Comparison of ENCODE assay signal across 9 mouse cellular contexts in the genomic region with DNA sequence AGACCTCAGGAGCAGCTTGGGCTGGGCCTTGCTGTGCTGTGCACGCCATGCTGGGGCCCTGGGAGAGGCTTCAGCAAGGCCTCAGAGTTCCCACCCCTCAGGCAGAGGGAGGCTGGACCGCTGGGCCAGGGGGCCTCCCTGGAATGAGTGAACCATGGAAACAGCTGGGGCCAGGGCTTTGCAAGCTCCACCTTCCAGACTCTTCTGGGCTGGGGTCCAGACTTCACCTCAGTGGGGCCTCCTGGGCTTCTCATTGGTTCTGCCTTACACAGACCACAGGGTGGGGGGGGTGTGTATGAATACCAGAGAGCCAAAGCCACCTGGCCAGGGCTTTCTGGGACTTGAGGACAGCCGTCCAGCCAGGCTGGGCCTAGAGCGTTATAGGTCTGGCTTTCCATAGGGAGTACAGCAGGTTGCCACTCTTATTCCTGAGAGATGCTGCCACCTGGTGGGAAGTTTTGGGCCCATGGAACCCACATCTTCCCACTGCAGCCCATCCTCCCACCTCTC. TPM values are rescaled to one million over a fixed set of nuclear protein-coding genes. Genes with fewer than 3 reads are reported as not detected.
DNase-seq lines count a peak whose midpoint lies in the region; ATAC-seq and TF ChIP-seq lines count a peak whose summit lies in the region.
"Had no signal": no experiment of that assay in that cellular context is flagged by ENCODE, and none has a peak within 500 bp of the region (broad histone marks: within the 10 kb centered on the region; RNA-seq: fewer than 3 reads in every experiment).

No protein-coding gene starts in this region.

- H3K4me3 ChIP-seq in cerebellum, adult 2 months (replicated peaks; ENCODE audit: insufficient read depth, low read depth, low read length), result no peak overlapping the region
- H3K4me3 ChIP-seq in C2C12 (ENCODE audit: insufficient read depth, poor library complexity, severe bottlenecking), result no peak overlapping the region
- no peak overlapping the region for H3K4me3 ChIP-seq in embryonic fibroblast, embryonic 13.5 days (ENCODE audit: insufficient read depth, low read length)
- no peak overlapping the region for H3K4me3 ChIP-seq in liver, embryonic 11.5 days (ENCODE audit: low read depth, low read length)
- no peak overlapping the region for H3K4me3 ChIP-seq in neural tube, embryonic 15.5 days (replicated peaks)

- H3K9me3 ChIP-seq in liver, embryonic 11.5 days (ENCODE audit: control insufficient read depth, low read length), result no peaks in the 10 kb centered on the region
- H3K9me3 ChIP-seq in neural tube, embryonic 15.5 days (replicated peaks), result no peaks in the 10 kb centered on the region
- H3K9me3 ChIP-seq: G1E had no signal

- DNase-seq in cerebellum, adult 2 months, result no peak
- DNase-seq in cerebellum, adult 8-10 months, result no peak
- DNase-seq in induced T-regulatory cell, adult 2 months (ENCODE audit: low read depth), result peak; percentile 24
- no peak for DNase-seq in liver, embryonic 11.5 days (ENCODE audit: low spot score)
- no peak for DNase-seq in spleen, postnatal 4 days (ENCODE audit: low spot score in 2 of 2)

- H3K79me2 ChIP-seq in C2C12 (ENCODE audit: control insufficient read depth, insufficient read depth), result no peaks in the 10 kb centered on the region

- no peak overlapping the region for H3K4me2 ChIP-seq in liver, embryonic 11.5 days
- 0 out of 2 replicates have a peak overlapping the region, but pooled peaks have one; percentile 13 for H3K4me2 ChIP-seq in neural tube, embryonic 15.5 days

- no peaks in the 10 kb centered on the region for H3K4me1 ChIP-seq in cerebellum, adult 2 months (ENCODE audit: control insufficient read depth, insufficient read depth, low read length)
- no peaks in the 10 kb centered on the region for H3K4me1 ChIP-seq in embryonic fibroblast, embryonic 13.5 days (ENCODE audit: control insufficient read depth, insufficient read depth, low read length)
- no peaks in the 10 kb centered on the region for H3K4me1 ChIP-seq in liver, embryonic 11.5 days (replicated peaks; ENCODE audit: control insufficient read depth, insufficient read depth, low read length)
- H3K4me1 ChIP-seq in neural tube, embryonic 15.5 days, result peaks cover 9% of the 10 kb centered on the region; the same call in 1 of the 2 replicates

- no peak overlapping the region for H3K9ac ChIP-seq in liver, embryonic 11.5 days (ENCODE audit: low read depth, low read length)
- no peak overlapping the region for H3K9ac ChIP-seq in neural tube, embryonic 15.5 days (replicated peaks)

- no peaks in the 10 kb centered on the region for H3K27me3 ChIP-seq in cerebellum, adult 2 months (ENCODE audit: control insufficient read depth, insufficient read depth, low read length)
- peaks cover 15% of the 10 kb centered on the region for H3K27me3 ChIP-seq in C2C12 (ENCODE audit: control insufficient read depth, insufficient read depth, insufficient read length)
- 0 out of 2 replicates have a peak, but pooled peaks cover 2% of the 10 kb centered on the region for H3K27me3 ChIP-seq in liver, embryonic 11.5 days (replicated peaks; ENCODE audit: control insufficient read depth, insufficient read depth, low read length)
- no peaks in the 10 kb centered on the region for H3K27me3 ChIP-seq in neural tube, embryonic 15.5 days (replicated peaks)

- 0 out of 2 replicates have a peak, but pooled peaks have one; percentile 22 for ATAC-seq in liver, embryonic 11.5 days (replicated peaks; ENCODE audit: low FRiP score)
- peak; percentile 31; the same call in 1 of the 2 replicates for ATAC-seq in neural tube, embryonic 15.5 days (ENCODE audit: low FRiP score)

- no peaks in the 10 kb centered on the region for H3K36me3 ChIP-seq in C2C12 (ENCODE audit: control insufficient read depth, insufficient read depth)
- no peaks in the 10 kb centered on the region for H3K36me3 ChIP-seq in liver, embryonic 11.5 days (ENCODE audit: control insufficient read depth, insufficient read depth, low read length)
- H3K36me3 ChIP-seq in neural tube, embryonic 15.5 days, result no peaks in the 10 kb centered on the region
- H3K36me3 ChIP-seq: G1E had no signal

- no peaks in the 10 kb centered on the region for H3K79me3 ChIP-seq in C2C12 (ENCODE audit: low read depth)

- no peak overlapping the region for H3ac ChIP-seq in C2C12 (ENCODE audit: control insufficient read depth, insufficient read length, low read depth)

- whole genome bisulfite sequencing in cerebellum, adult 2 months, result 64% methylated on average over 4 of the region's 4 CpGs
- 59% methylated on average over 4 of the region's 4 CpGs for WGBS in liver, embryonic 11.5 days
- WGBS in neural tube, embryonic 15.5 days, result 44% methylated on average over 4 of the region's 4 CpGs

- peak; percentile 52; the same call in 1 of the 2 replicates for TF ChIP-seq CTCF in cerebellum, adult 2 months (IDR thresholded peaks at IDR 0.05; ENCODE audit: borderline replicate concordance, insufficient read depth, low read depth, low read length)
- TF ChIP-seq CTCF in C2C12 (IDR thresholded peaks at IDR 0.05; ENCODE audit: control insufficient read depth, insufficient read depth, insufficient read length), result peak; percentile 42
- peak; percentile 40; the same call in 1 of the 2 replicates for TF ChIP-seq CTCF in embryonic fibroblast, embryonic 13.5 days (IDR thresholded peaks at IDR 0.05; ENCODE audit: borderline replicate concordance, insufficient read depth, low read length)

- no peak for TF ChIP-seq POLR2A in cerebellum, adult 2 months (IDR thresholded peaks at IDR 0.05; ENCODE audit: borderline replicate concordance, insufficient read depth, low read length)
- no peak for TF ChIP-seq POLR2A in embryonic fibroblast, embryonic 13.5 days (IDR thresholded peaks at IDR 0.05; ENCODE audit: low read depth, low read length)

- H3K27ac ChIP-seq in cerebellum, adult 2 months (ENCODE audit: insufficient read depth, low read length), result no peak overlapping the region
- H3K27ac ChIP-seq in embryonic fibroblast, embryonic 13.5 days (ENCODE audit: insufficient read depth, low read length), result no peak overlapping the region
- no peak overlapping the region for H3K27ac ChIP-seq in liver, embryonic 11.5 days (ENCODE audit: low read depth, low read length)
- peak overlapping the region; percentile 58 for H3K27ac ChIP-seq in neural tube, embryonic 15.5 days (replicated peaks)

TF ChIP-seq in C2C12, 6 proteins besides CTCF, POLR2A, EP300 and RAD21:
- no peak for TF ChIP-seq FOSL1 (IDR thresholded peaks at IDR 0.05; ENCODE audit: insufficient read depth, low read length, poor library complexity, severe bottlenecking)
- no peak for TF ChIP-seq MYOG (IDR thresholded peaks at IDR 0.05; ENCODE audit: control insufficient read depth, extremely low read depth, insufficient read length)
- TF ChIP-seq CEBPB (IDR thresholded peaks at IDR 0.05; ENCODE audit: low read depth), result no peak
- no peak for TF ChIP-seq MYOD1 (IDR thresholded peaks at IDR 0.05; ENCODE audit: control insufficient read depth, insufficient read length, low read depth)
- TF ChIP-seq USF1 (IDR thresholded peaks at IDR 0.05; ENCODE audit: low read depth), result no peak
- TF ChIP-seq MAX (IDR thresholded peaks at IDR 0.05), result no peak

RNA-seq across cellular contexts. Expression of a gene that starts 7.3 kb away (rescaled TPM):
- 0.10 and 0.13 TPM in 2 replicates for polyA plus RNA-seq in cerebellum, adult 2 months (2012; rRNA removed)
- 2.7 TPM for polyA plus RNA-seq in C2C12 (2012; fragmentation: generic; extraction: Trizol)
- 0.47 TPM in 1 of 2 replicates, not detected in the other for polyA plus RNA-seq in embryonic fibroblast, embryonic 13.5 days (2011; ENCODE audit: insufficient read length, low read depth, missing spikeins)
- polyA plus RNA-seq in liver, embryonic 11.5 days (2014; fragmentation: Nextera tagmentation; extraction: Ambion mirVana), result 1.2 and 1.3 TPM in 2 replicates
- 1.8 and 3.9 TPM in 2 replicates for polyA plus RNA-seq in neural tube, embryonic 15.5 days (2015; fragmentation: Nextera tagmentation; extraction: Ambion mirVana)
- polyA plus RNA-seq: G1E had no signal

RNA-seq across cellular contexts. Expression of a gene that starts 18.1 kb away (rescaled TPM):
- polyA plus RNA-seq in cerebellum, adult 2 months (2012; rRNA removed), result 101 and 106 TPM in 2 replicates
- 86.7 TPM for polyA plus RNA-seq in C2C12 (2012; fragmentation: generic; extraction: Trizol)
- 35.9 and 38.8 TPM in 2 replicates for polyA plus RNA-seq in embryonic fibroblast, embryonic 13.5 days (2011; ENCODE audit: insufficient read length, low read depth, missing spikeins)
- 48.9 and 52.2 TPM in 2 replicates for polyA plus RNA-seq in liver, embryonic 11.5 days (2014; fragmentation: Nextera tagmentation; extraction: Ambion mirVana)
- 92.9 and 94.5 TPM in 2 replicates for polyA plus RNA-seq in neural tube, embryonic 15.5 days (2015; fragmentation: Nextera tagmentation; extraction: Ambion mirVana)

RNA-seq across cellular contexts. Expression of a gene that starts 19.0 kb away (rescaled TPM):
- 0.54 and 1.6 TPM in 2 replicates for polyA plus RNA-seq in cerebellum, adult 2 months (2012; rRNA removed)
- not detected for polyA plus RNA-seq in C2C12 (2012; fragmentation: generic; extraction: Trizol)
- polyA plus RNA-seq in embryonic fibroblast, embryonic 13.5 days (2011; ENCODE audit: insufficient read length, low read depth, missing spikeins), result not detected in 2 replicates
- polyA plus RNA-seq in liver, embryonic 11.5 days (2014; fragmentation: Nextera tagmentation; extraction: Ambion mirVana), result 0.59 and 1.2 TPM in 2 replicates
- polyA plus RNA-seq in neural tube, embryonic 15.5 days (2015; fragmentation: Nextera tagmentation; extraction: Ambion mirVana), result 0.88 and 1.9 TPM in 2 replicates
- polyA plus RNA-seq: G1E had no signal

RNA-seq across cellular contexts. Expression of a gene that starts 34.6 kb away (rescaled TPM):
- 841 and 916 TPM in 2 replicates for polyA plus RNA-seq in cerebellum, adult 2 months (2012; rRNA removed)
- polyA plus RNA-seq in C2C12 (2012; fragmentation: generic; extraction: Trizol), result 380 TPM
- 684 and 894 TPM in 2 replicates for polyA plus RNA-seq in embryonic fibroblast, embryonic 13.5 days (2011; ENCODE audit: insufficient read length, low read depth, missing spikeins)
- polyA plus RNA-seq in liver, embryonic 11.5 days (2014; fragmentation: Nextera tagmentation; extraction: Ambion mirVana), result 273 and 276 TPM in 2 replicates
- 493 and 522 TPM in 2 replicates for polyA plus RNA-seq in neural tube, embryonic 15.5 days (2015; fragmentation: Nextera tagmentation; extraction: Ambion mirVana)
